Mouse (Mus musculus) C2C12 (cell line): ENCODE data around the gene Dpy19l3.

ENCODE experiments used
- CEBPB ChIP-seq: IDR thresholded peaks from one replicate; pipeline ENCODE4 v1.6.1; 2011; ENCODE audit warnings: low read depth, mild to moderate bottlenecking, control low read depth, moderate library complexity
- CTCF ChIP-seq: IDR thresholded peaks from one replicate; pipeline ENCODE4 v1.5.1; 2011; ENCODE audit not compliant: control insufficient read depth, insufficient read depth, insufficient read length
- FOSL1 ChIP-seq: IDR thresholded peaks from one replicate; pipeline ENCODE4 v1.8.0; 2011; ENCODE audit warnings: mild to moderate bottlenecking, low read length; ENCODE audit not compliant: poor library complexity, insufficient read depth, severe bottlenecking
- MAX ChIP-seq: IDR thresholded peaks from one replicate; pipeline ENCODE4 v1.6.1; 2011; ENCODE audit warnings: mild to moderate bottlenecking, control low read depth
- MYOD1 ChIP-seq: IDR thresholded peaks from one replicate; pipeline ENCODE4 v1.6.1; 2011; ENCODE audit warnings: low read depth; ENCODE audit not compliant: control insufficient read depth, insufficient read length
- MYOG ChIP-seq: IDR thresholded peaks from one replicate; pipeline ENCODE4 v1.6.1; 2011; ENCODE audit not compliant: control insufficient read depth, insufficient read length; ENCODE audit errors: extremely low read depth
- USF1 ChIP-seq: IDR thresholded peaks from one replicate; pipeline ENCODE4 v1.6.1; 2011; ENCODE audit warnings: low read depth, mild to moderate bottlenecking, control low read depth, moderate library complexity

GRCm38 (mm10) chr7:35688276-35688675 lies 66.0 kb downstream of the Dpy19l3 start:
- no peak for TF ChIP-seq CTCF
- TF ChIP-seq MYOD1, result no peak
- TF ChIP-seq MYOG, result no peak
- no peak for TF ChIP-seq MAX
- no peak for TF ChIP-seq CEBPB
- no peak for TF ChIP-seq FOSL1
- no peak for TF ChIP-seq USF1
